Mouse (Mus musculus) forebrain, embryonic 13.5 days (tissue): ENCODE data around the gene Atg9a. TPM values are rescaled to one million over a fixed set of nuclear protein-coding genes. Genes with fewer than 3 reads are reported as not detected.

Experiments used
- microRNA-seq: library from miRNA; unstranded; fragments of <30 nt; microRNA quantifications from one replicate; pipeline ENCODE4, GENCODE M21; 2016
- polyA plus RNA-seq: library from polyadenylated mRNA; unstranded; fragments of >200 nt; fragmentation: Nextera tagmentation; extraction: Ambion mirVana; gene quantifications from 2 replicates; pipeline ENCODE4 v1.2.1, GENCODE M21; 2015

Atg9a gene
- polyA plus RNA-seq, 1 experiment from 2014 or later = 29.7 TPM

Small RNAs within 50 kb of the gene (microRNA-seq; reads per million reads assigned to microRNA genes)
- not detected for gene Gm27943

Other genes with a start within 250 kb of the Atg9a start
- gene Ihh, start 240.5 kb downstream of the Atg9a start, polyA plus RNA-seq = 0.20 and 0.21 TPM in 2 replicates
- gene Nhej1, start 67.0 kb downstream of the Atg9a start, polyA plus RNA-seq = 8.4 and 10.6 TPM in 2 replicates
- gene Slc23a3, start 58.3 kb downstream of the Atg9a start, polyA plus RNA-seq = 0.08 TPM in 1 of 2 replicates, not detected in the other
- 47.1 and 52.8 TPM in 2 replicates for gene Cnppd1, start 49.5 kb downstream of the Atg9a start, polyA plus RNA-seq
- 71.8 and 75.1 TPM in 2 replicates for gene Retreg2, start 49.4 kb downstream of the Atg9a start, polyA plus RNA-seq
- 33.2 and 37.9 TPM in 2 replicates for gene Zfand2b, start 23.6 kb downstream of the Atg9a start, polyA plus RNA-seq
- 28.6 and 31.7 TPM in 2 replicates for gene Abcb6, start 11.8 kb downstream of the Atg9a start, polyA plus RNA-seq
- 22.0 and 23.1 TPM in 2 replicates for gene Ankzf1, start within 50 bp of the Atg9a start, polyA plus RNA-seq
- gene Glb1l, start 18.6 kb upstream of the Atg9a start, polyA plus RNA-seq = 14.6 and 21.1 TPM in 2 replicates
- gene Stk16, start 18.6 kb upstream of the Atg9a start, polyA plus RNA-seq = 143 and 157 TPM in 2 replicates
- 15.3 and 16.6 TPM in 2 replicates for gene Tuba4a, start 27.7 kb upstream of the Atg9a start, polyA plus RNA-seq
- gene A630095N17Rik, start 39.9 kb upstream of the Atg9a start, polyA plus RNA-seq = not detected in 2 replicates
- 40.0 and 41.7 TPM in 2 replicates for gene Dnajb2, start 44.2 kb upstream of the Atg9a start, polyA plus RNA-seq
- gene Ptprn, start 72.3 kb upstream of the Atg9a start, polyA plus RNA-seq = 4.5 and 6.5 TPM in 2 replicates
- 37.0 and 44.1 TPM in 2 replicates for gene Resp18, start 86.2 kb upstream of the Atg9a start, polyA plus RNA-seq
- gene Dnpep, start 125.8 kb upstream of the Atg9a start, polyA plus RNA-seq = 140 and 142 TPM in 2 replicates
- 0.81 and 1.1 TPM in 2 replicates for gene Des, start 168.1 kb upstream of the Atg9a start, polyA plus RNA-seq
- 7.6 and 9.0 TPM in 2 replicates for gene Speg, start 183.1 kb upstream of the Atg9a start, polyA plus RNA-seq
- gene Gmppa, start 243.7 kb upstream of the Atg9a start, polyA plus RNA-seq = 53.7 and 62.7 TPM in 2 replicates